Mouse (Mus musculus) gastrocnemius, postnatal 14 days (tissue): ENCODE data around the gene Syt7. TPM values are rescaled to one million over a fixed set of nuclear protein-coding genes. Genes with fewer than 3 reads are reported as not detected.
A peak's percentile ranks its signal among the peaks of the same experiment; 100 is the strongest.

Source experiments
- DNase-seq: peaks from one replicate; pipeline ENCODE4 v3.0.0; 2021; ENCODE audit warnings: mixed read lengths
- intact Hi-C: fragments of 180-260 bp; cut with DNase I; formaldehyde crosslinking; loops from one replicate; pipeline ENCODE4 v1.15.1; 2025; ENCODE audit warnings: low total_unique reads
- total RNA-seq, 2 experiments: library from RNA; stranded (reverse); gene quantifications; 2 replicates each; pipeline ENCODE4 v1.2.3; 2021

The Syt7 gene
- total RNA-seq, 2 experiments from 2014 or later: 2.5 to 2.7 TPM

GRCm38 (mm10) chr19:10416889-10417288, 28.0 kb downstream of the Syt7 start:
- intact Hi-C loops: no loop called here
- DNase-seq: no peak

GRCm38 (mm10) chr19:10417436-10417835, 28.5 kb downstream of the Syt7 start:
- intact Hi-C loops: no loop called here
- DNase-seq: no peak

GRCm38 (mm10) chr19:10421986-10422976, 33.4 kb downstream of the Syt7 start:
- intact Hi-C loops: no loop called here
- DNase-seq: no peak

- intact Hi-C loops: no loop called here
Observed at GRCm38 (mm10) chr19:10424751-10425150, 35.9 kb downstream of the Syt7 start.

GRCm38 (mm10) chr19:10425484-10426270, 36.8 kb downstream of the Syt7 start:
- intact Hi-C loops: no loop called here

More at GRCm38 (mm10) chr19:10424751-10425150, 35.9 kb downstream of the Syt7 start:
- no peak for DNase-seq

GRCm38 (mm10) chr19:10426312-10426711, 37.4 kb downstream of the Syt7 start:
- intact Hi-C loops: no loop called here

More at GRCm38 (mm10) chr19:10425484-10426270, 36.8 kb downstream of the Syt7 start:
- DNase-seq: no peak

GRCm38 (mm10) chr19:10426793-10427192, 37.9 kb downstream of the Syt7 start:
- DNase-seq: no peak
- intact Hi-C loops: no loop called here

More at GRCm38 (mm10) chr19:10426312-10426711, 37.4 kb downstream of the Syt7 start:
- no peak for DNase-seq

GRCm38 (mm10) chr19:10427431-10427830, 38.5 kb downstream of the Syt7 start:
- DNase-seq: no peak
- intact Hi-C loops: no loop called here

- no peak for DNase-seq
- intact Hi-C loops: no loop called here
Observed at GRCm38 (mm10) chr19:10429371-10429770, 40.5 kb downstream of the Syt7 start.

GRCm38 (mm10) chr19:10431410-10431809, 42.5 kb downstream of the Syt7 start:
- intact Hi-C loops: no loop called here
- DNase-seq: no peak

- intact Hi-C loops: no loop called here
- no peak for DNase-seq
Observed at GRCm38 (mm10) chr19:10431841-10432240, 43.0 kb downstream of the Syt7 start.

GRCm38 (mm10) chr19:10433225-10433624, 44.3 kb downstream of the Syt7 start:
- intact Hi-C loops: no loop called here
- DNase-seq: no peak

- no peak for DNase-seq
- intact Hi-C loops: no loop called here
Observed at GRCm38 (mm10) chr19:10433879-10434540, 45.1 kb downstream of the Syt7 start.

- DNase-seq: no peak
- intact Hi-C loops: loop anchor here (5.0 kb wide), 1 partner anchor 178 kb away; no protein-coding TSS in a partner anchor
Observed at GRCm38 (mm10) chr19:10434927-10435326, 46.0 kb downstream of the Syt7 start.

GRCm38 (mm10) chr19:10435908-10436307, 47.0 kb downstream of the Syt7 start:
- intact Hi-C loops: loop anchor here (2.0 to 5.0 kb wide), 2 partner anchors 103 to 179 kb away; no protein-coding TSS in a partner anchor
- DNase-seq: peak; percentile 48

- DNase-seq: no peak
- intact Hi-C loops: loop anchor here (2.0 to 5.0 kb wide), 2 partner anchors 104 to 179 kb away; no protein-coding TSS in a partner anchor
Observed at GRCm38 (mm10) chr19:10436726-10437125, 47.8 kb downstream of the Syt7 start.

GRCm38 (mm10) chr19:10437521-10437920, 48.6 kb downstream of the Syt7 start:
- DNase-seq: no peak
- intact Hi-C loops: loop anchor here (2.0 to 5.0 kb wide), 2 partner anchors 105 to 180 kb away; no protein-coding TSS in a partner anchor

- intact Hi-C loops: no loop called here
- DNase-seq: no peak
Observed at GRCm38 (mm10) chr19:10444685-10445369, 55.9 kb downstream of the Syt7 start.

GRCm38 (mm10) chr19:10448275-10448674, 59.4 kb downstream of the Syt7 start:
- DNase-seq: no peak
- intact Hi-C loops: loop anchor here (2.0 kb wide), 1 partner anchor 37 kb away; no protein-coding TSS in a partner anchor
